Comparison of ENCODE assay signal across 27 mouse cellular contexts in genomic region chr17:5052800-5053179, GRCm38 (mm10). TPM values are rescaled to one million over a fixed set of nuclear protein-coding genes. Genes with fewer than 3 reads are reported as not detected.
DNase-seq lines count a peak whose midpoint lies in the region; ATAC-seq and TF ChIP-seq lines count a peak whose summit lies in the region.
"Had no signal": no experiment of that assay in that cellular context is flagged by ENCODE, and none has a peak within 500 bp of the region (broad histone marks: within the 10 kb centered on the region; RNA-seq: fewer than 3 reads in every experiment).

No protein-coding gene starts in this region.

- no peaks in the 10 kb centered on the region for H3K9me3 ChIP-seq in forebrain, embryonic 13.5 days (replicated peaks)
- no peaks in the 10 kb centered on the region for H3K9me3 ChIP-seq in forebrain, embryonic 12.5 days
- H3K9me3 ChIP-seq in lung, embryonic 16.5 days (ENCODE audit: control insufficient read depth, low read length): no peaks in the 10 kb centered on the region
- H3K9me3 ChIP-seq in E14TG2a.4 (ENCODE audit: low read length): no peaks in the 10 kb centered on the region
- H3K9me3 ChIP-seq: embryonic facial prominence, embryonic 12.5 days; forebrain, embryonic 10.5 days; heart, embryonic 10.5 days; heart, embryonic 15.5 days; hindbrain, embryonic 15.5 days; liver, embryonic 15.5 days had no signal

- no peak overlapping the region for H3K4me2 ChIP-seq in forebrain, embryonic 13.5 days
- no peak overlapping the region for H3K4me2 ChIP-seq in forebrain, embryonic 12.5 days
- H3K4me2 ChIP-seq in lung, embryonic 16.5 days (ENCODE audit: low read depth, low read length): no peak overlapping the region
- H3K4me2 ChIP-seq: embryonic facial prominence, embryonic 12.5 days; heart, embryonic 15.5 days; hindbrain, embryonic 15.5 days; liver, embryonic 15.5 days; lung, embryonic 14.5 days; midbrain, embryonic 11.5 days had no signal

- H3K27ac ChIP-seq in forebrain, embryonic 13.5 days: no peak overlapping the region
- H3K27ac ChIP-seq in forebrain, embryonic 12.5 days: no peak overlapping the region
- H3K27ac ChIP-seq in lung, embryonic 16.5 days (ENCODE audit: low read length): peak overlapping the region; percentile 10; the same call in 1 of the 2 replicates
- H3K27ac ChIP-seq: embryonic facial prominence, embryonic 12.5 days; forebrain, embryonic 10.5 days; heart, embryonic 10.5 days; heart, embryonic 15.5 days; hindbrain, embryonic 15.5 days; liver, embryonic 15.5 days had no signal

- 0 out of 2 replicates have a peak, but pooled peaks have one; percentile 50 for ATAC-seq in forebrain, embryonic 13.5 days
- no peak for ATAC-seq in forebrain, embryonic 12.5 days (ENCODE audit: low FRiP score)
- no peak for ATAC-seq in lung, embryonic 16.5 days (ENCODE audit: low read depth)
- no peak for ATAC-seq in erythroid progenitor cell, adult 5-6 weeks (replicated peaks; ENCODE audit: low FRiP score, poor library complexity, severe bottlenecking)
- ATAC-seq: forebrain, postnatal 0 days had no signal

- H3K9ac ChIP-seq in forebrain, embryonic 13.5 days: no peak overlapping the region
- H3K9ac ChIP-seq in forebrain, embryonic 12.5 days: no peak overlapping the region
- H3K9ac ChIP-seq in lung, embryonic 16.5 days (ENCODE audit: low read length): no peak overlapping the region
- H3K9ac ChIP-seq: embryonic facial prominence, embryonic 12.5 days; forebrain, postnatal 0 days; heart, embryonic 15.5 days; hindbrain, embryonic 15.5 days; liver, embryonic 15.5 days; lung, embryonic 14.5 days had no signal

- DNase-seq in lung, postnatal 4 days: no peak
- DNase-seq in naive thymus-derived CD4-positive, alpha-beta T cell, adult 2 months (ENCODE audit: low read depth): peak; percentile 31
- no peak for DNase-seq in layer of hippocampus, adult 11-12 months (ENCODE audit: low spot score)
- DNase-seq: adrenal gland, postnatal 25 days; cerebellum, adult 11-12 months; cerebellum, adult 9-11 months; embryo, embryonic 11 days; forebrain, postnatal 0 days; kidney, adult 11 months; kidney, postnatal 36 days; layer of hippocampus, postnatal 36 days; left cerebral cortex, postnatal 4 days; liver; right cerebral cortex, postnatal 25 days had no signal

- no peaks in the 10 kb centered on the region for H3K27me3 ChIP-seq in forebrain, embryonic 13.5 days
- H3K27me3 ChIP-seq in forebrain, embryonic 12.5 days: peaks cover 19% of the 10 kb centered on the region; the same call in 1 of the 2 replicates
- H3K27me3 ChIP-seq in lung, embryonic 16.5 days (ENCODE audit: control insufficient read depth, insufficient read depth, low read depth, low read length): no peaks in the 10 kb centered on the region
- no peaks in the 10 kb centered on the region for H3K27me3 ChIP-seq in E14TG2a.4 (ENCODE audit: insufficient read depth, low read length)
- H3K27me3 ChIP-seq: embryonic facial prominence, embryonic 12.5 days; heart, embryonic 15.5 days; hindbrain, embryonic 15.5 days; liver, embryonic 15.5 days had no signal

- H3K4me1 ChIP-seq in forebrain, embryonic 13.5 days: peaks cover 46% of the 10 kb centered on the region
- H3K4me1 ChIP-seq in forebrain, embryonic 12.5 days: peaks cover 45% of the 10 kb centered on the region
- peaks cover 52% of the 10 kb centered on the region for H3K4me1 ChIP-seq in lung, embryonic 16.5 days (replicated peaks; ENCODE audit: control insufficient read depth, insufficient read depth, low read length)
- peaks cover 62% of the 10 kb centered on the region for H3K4me1 ChIP-seq in E14TG2a.4 (replicated peaks; ENCODE audit: low read depth, low read length)

- H3K36me3 ChIP-seq in forebrain, embryonic 13.5 days (ENCODE audit: poor library complexity, severe bottlenecking): peaks cover 5% of the 10 kb centered on the region; the same call in 1 of the 2 replicates
- 0 out of 2 replicates have a peak, but pooled peaks cover 3% of the 10 kb centered on the region for H3K36me3 ChIP-seq in forebrain, embryonic 12.5 days (replicated peaks)
- no peaks in the 10 kb centered on the region for H3K36me3 ChIP-seq in lung, embryonic 16.5 days (ENCODE audit: control insufficient read depth, insufficient read depth, low read length)
- peaks cover 9% of the 10 kb centered on the region; the same call in 1 of the 2 replicates for H3K36me3 ChIP-seq in E14TG2a.4 (ENCODE audit: insufficient read depth, low read length)
- H3K36me3 ChIP-seq: embryonic facial prominence, embryonic 12.5 days; heart, embryonic 10.5 days; heart, embryonic 15.5 days; hindbrain, embryonic 15.5 days; liver, embryonic 15.5 days had no signal

- 81% methylated on average over 4 of the region's 4 CpGs for WGBS in forebrain, embryonic 13.5 days
- 81% methylated on average over 4 of the region's 4 CpGs for WGBS in forebrain, embryonic 12.5 days
- 59% methylated on average over 4 of the region's 4 CpGs for WGBS in lung, embryonic 16.5 days

- TF ChIP-seq CTCF in E14TG2a.4 (conservative IDR thresholded peaks at IDR 0.05; ENCODE audit: low read length): no peak

- H3K4me3 ChIP-seq in forebrain, embryonic 13.5 days: no peak overlapping the region
- no peak overlapping the region for H3K4me3 ChIP-seq in forebrain, embryonic 12.5 days (replicated peaks)
- no peak overlapping the region for H3K4me3 ChIP-seq in lung, embryonic 16.5 days (ENCODE audit: low read length)
- peak overlapping the region; percentile 49 for H3K4me3 ChIP-seq in E14TG2a.4 (replicated peaks; ENCODE audit: low read length)
- H3K4me3 ChIP-seq: embryonic facial prominence, embryonic 12.5 days; forebrain, embryonic 10.5 days; heart, embryonic 10.5 days; heart, embryonic 15.5 days; hindbrain, embryonic 15.5 days; liver, embryonic 15.5 days had no signal

RNA-seq across cellular contexts. Expression of gene Arid1b, which starts 58.7 kb away (rescaled TPM):
- 11.7 and 12.9 TPM in 2 replicates for polyA plus RNA-seq in forebrain, embryonic 13.5 days (2015; fragmentation: Nextera tagmentation; extraction: Ambion mirVana)
- polyA plus RNA-seq in forebrain, embryonic 12.5 days (2016; fragmentation: Nextera tagmentation; extraction: Ambion mirVana): 17.4 and 17.7 TPM in 2 replicates
- polyA plus RNA-seq in lung, embryonic 16.5 days (2015; fragmentation: Nextera tagmentation; extraction: Ambion mirVana): 10.2 and 10.6 TPM in 2 replicates
- total RNA-seq in erythroid progenitor cell, adult 5-6 weeks (2015; ENCODE audit: low replicate concordance): 10.1 and 17.2 TPM in 2 replicates
- total RNA-seq in erythroid progenitor cell, adult 5-6 weeks (2017; ENCODE audit: low replicate concordance): 7.2 and 13.3 TPM in 2 replicates
